Mouse (Mus musculus) spleen, postnatal 10 days (tissue): ENCODE data around the gene Ier3.
A peak's percentile ranks its signal among the peaks of the same experiment; 100 is the strongest.

Experiments
- DNase-seq, 2 experiments: peaks; one replicate each; pipeline ENCODE4 v3.0.0; 2021 to 2022; ENCODE audit warnings: low spot score in 2 of 2

The Ier3 gene

DNA sequence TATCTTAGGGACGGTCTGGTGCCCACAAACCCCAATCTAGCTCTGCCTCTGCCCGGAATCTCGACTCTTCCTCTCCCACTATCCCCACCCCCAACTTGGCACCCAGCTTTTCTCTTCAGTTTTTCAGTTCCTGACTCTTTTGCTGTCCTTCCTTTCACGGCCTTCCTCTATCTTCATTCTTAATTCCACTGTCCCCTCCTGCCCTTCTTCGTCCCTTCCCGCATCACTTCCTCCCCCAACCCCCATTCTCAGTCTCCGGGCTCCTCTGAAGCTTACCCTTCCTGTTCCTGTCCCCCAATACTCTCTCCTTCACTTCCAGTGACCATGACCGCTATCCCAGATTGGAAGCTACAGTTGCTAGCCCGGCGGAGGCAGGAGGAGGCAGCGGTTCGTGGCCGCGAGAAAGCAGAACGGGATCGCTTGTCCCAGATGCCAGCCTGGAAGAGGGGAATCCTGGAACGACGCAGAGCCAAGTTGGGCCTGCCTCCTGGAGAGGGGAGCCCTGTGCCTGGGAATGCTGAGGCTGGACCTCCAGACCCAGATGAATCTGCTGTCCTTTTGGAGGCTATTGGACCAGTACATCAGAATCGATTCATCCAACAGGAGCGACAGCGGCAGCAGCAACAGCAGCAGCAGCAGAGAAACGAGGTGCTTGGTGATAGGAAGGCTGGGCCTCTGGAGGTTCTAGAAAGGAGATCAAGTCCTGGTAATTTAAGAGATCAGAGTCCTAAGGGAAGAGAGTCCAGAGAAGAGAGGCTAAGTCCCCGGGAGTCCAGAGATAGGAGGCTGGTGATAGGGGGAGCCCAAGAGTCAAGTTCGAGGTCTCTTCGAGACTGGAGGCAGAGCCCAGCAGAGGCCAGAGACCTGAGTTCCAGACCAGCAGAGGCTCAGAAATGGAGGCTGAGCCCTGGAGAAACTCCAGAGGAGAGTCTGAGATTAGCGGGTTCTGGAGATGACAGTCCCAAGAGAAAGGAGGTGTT is 45.7 kb downstream of the Ier3 start:
- peak; percentile 59 to 76 for DNase-seq

- DNase-seq: peak; percentile 39 to 58
Measured at GRCm38 (mm10) chr17:35868165-35868820, 46.8 kb downstream of the Ier3 start.

DNA sequence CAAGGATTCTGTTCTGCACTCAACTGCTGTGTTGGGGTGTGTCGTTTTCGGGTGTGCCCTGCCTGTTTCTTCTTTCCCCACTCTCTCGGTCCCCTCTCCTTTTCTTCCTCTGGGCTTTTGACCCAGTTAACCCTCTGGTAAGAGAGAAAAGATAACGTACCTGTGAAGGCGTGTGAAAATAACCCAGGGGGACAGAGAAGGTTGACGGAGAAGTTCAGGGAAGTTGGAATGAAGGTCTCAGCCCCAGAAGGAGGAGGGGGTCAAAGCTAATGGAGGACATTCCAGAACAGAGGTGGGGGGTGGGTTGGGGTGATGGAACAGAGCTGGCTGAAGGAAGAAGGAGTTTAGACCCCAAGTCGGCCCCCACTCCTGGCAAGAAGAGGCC is 47.5 kb downstream of the Ier3 start:
- DNase-seq: no peak

DNA sequence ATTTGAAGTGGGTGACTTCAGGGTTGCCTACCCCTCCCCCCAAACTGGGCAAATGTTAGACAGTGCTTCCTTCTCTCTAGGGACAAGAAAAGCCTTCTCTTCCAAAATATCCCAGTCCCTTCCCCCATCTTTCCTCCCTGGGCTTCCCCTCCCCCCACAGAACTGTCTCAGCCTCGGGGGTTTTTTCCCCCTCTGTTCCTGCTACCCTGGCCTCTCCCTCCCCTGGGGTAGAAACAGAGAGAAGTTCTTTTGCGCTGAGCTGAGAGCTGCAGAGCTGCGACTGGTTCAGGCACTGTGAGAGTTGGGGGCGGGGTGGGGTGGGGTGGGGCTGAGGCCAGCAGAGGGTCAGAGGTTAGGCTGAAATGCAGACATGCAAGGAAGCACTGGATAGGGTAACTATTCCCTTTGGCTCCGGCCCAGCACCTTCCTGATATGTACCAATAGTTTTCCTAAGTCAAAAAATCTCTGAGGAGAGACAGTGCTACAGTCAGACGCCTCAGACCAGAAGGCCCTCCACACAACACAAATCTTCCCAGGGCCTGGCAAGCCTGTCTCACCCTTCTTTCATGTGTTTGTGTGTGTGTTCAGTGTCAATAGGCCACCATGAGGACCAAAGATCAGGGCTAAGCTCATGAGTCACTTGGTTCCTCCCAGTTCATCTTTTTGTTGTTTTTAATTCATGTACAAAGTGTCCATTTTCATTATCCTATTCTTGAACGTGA is 48.0 kb downstream of the Ier3 start:
- DNase-seq: no peak

DNA sequence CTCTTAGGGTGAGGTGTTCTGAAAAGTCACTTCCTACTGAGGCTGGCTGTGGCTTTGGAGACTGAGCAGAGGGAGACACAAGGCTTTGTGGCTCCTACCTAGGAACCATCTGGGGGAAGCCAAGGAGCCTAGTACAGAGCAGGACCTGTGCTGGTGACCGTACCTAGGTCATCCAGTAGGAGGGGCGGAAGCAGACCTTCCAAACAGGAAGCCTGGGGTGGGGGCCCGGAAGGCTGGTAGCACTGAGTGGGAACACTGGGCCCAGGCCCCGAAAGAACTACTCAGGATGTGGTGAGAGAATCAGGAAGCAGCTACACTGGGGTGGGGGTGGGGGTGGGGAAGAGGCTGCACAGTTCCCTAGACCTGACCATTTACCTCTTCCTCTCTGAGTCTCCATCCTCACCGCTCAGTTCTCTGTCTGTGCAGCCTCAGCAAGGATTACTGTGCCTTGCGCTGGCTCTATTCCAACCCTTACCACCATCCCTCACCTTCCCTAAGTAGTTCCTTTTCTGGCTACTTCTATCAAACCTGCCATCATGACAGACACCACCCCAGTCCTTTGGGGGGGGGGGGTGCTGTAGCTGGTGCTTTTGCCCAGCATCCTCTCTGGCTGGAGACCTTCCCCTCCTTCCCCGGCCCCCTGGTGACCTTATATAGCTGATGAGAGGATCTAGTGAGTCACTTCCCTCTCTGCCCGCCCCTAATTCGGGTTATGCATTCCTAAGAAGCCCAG is 48.8 kb downstream of the Ier3 start:
- peak; percentile 51 to 72 for DNase-seq

DNA sequence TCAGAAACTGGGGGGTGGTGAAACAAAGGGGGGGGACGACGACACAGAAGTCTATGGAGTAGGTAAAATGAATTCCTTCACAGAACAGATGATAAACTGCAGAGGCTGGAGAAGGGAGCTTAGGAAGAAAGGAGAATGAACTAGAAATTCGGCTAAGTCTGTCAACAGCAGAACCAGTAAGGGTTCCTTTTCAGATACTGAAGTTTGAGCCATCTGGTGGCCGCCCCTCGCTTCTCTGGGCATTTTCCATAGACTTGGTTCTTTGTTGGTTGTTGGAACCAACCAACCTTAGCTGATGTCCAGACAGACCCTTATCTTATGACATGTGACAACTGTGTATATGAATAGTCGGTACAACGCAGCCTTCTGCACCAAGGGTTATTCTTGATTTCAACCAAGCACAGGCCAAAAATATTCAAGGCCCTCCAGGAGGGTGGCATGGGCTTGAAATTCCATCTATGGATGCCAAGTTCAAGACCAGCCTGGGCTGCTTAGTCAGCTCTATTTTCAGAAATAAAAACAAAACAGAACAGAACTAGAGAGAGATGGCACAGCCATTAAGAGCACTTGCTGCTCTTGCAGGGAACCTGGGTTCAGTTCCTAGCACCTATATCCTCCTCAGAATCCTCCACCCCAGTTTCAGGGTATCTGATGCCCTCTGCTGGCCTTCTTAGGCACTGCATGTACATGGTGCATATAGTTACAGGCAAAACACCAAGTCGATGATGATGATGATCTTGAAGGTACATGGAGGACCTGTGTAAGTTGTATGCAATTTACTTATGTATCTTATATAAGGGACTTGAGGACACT is 49.6 kb downstream of the Ier3 start:
- DNase-seq: peak; percentile 38 to 74
